Mouse (Mus musculus): Measurements from ENCODE around the gene Sertad3.

Gene Sertad3

GRCm38 (mm10) chr7:27473156-27473834 lies at the start of gene Sertad3:
TSS of gene Sertad3 (plus strand) at chr7:27473768.
- in situ Hi-C loops (cut with MboI, MseI) = loop anchor here (10.0 kb wide), 2 partner anchors 842 to 1718 kb away; partner anchors contain the start of genes Hnrnpul1 and Timm50

DNA sequence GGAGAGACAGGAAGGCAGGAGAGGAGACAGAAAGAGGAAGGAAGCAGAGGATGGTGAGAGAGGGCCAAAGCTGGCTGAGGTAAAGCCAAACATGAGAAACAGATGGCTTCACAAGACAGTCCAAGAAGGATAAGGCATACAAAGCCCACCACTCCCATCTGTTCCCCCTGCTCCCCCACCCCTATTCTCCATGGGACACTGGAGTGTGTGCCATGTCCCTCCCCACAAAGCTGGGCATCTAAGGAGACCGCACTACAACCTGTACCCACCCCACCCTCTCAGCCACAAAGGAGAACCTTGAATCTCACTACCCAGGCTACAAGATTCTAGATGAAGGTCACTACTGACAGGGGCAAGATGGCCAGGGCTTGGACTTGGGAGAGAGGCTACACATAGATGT lies 46.2 kb upstream of the Sertad3 start:
- in situ Hi-C loops (cut with MboI, MseI) = loop anchor here (5.0 kb wide), 1 partner anchor 100 kb away; no protein-coding TSS in a partner anchor

- in situ Hi-C loops (cut with MboI, MseI) = loop anchor here (5.0 kb wide), 1 partner anchor 99 kb away; no protein-coding TSS in a partner anchor
Observed at GRCm38 (mm10) chr7:27428002-27428401, 45.6 kb upstream of the Sertad3 start.

DNA sequence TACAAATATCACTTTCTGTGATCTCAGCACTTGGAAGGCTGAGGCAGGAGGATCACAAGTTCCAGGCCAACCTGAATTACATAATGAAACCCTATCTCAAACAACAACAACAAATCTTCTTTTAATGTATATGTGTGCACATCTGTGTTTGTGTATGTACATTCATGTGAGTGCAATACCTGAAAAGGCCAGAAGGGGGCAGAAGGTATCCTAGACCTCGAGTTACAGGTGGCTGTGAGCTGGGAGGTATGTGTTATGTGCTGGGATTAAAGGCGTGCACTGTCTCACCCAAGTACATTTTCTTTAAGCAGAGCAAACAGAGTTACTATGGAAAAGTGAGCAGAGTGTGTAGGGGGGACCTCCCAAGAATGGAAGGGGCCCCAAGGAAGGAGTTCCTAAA lies 44.4 kb upstream of the Sertad3 start:
- in situ Hi-C loops (cut with MboI, MseI) = loop anchor here (5.0 kb wide), 1 partner anchor 98 kb away; no protein-coding TSS in a partner anchor

GRCm38 (mm10) chr7:27433349-27433748 lies 40.2 kb upstream of the Sertad3 start:
- in situ Hi-C loops (cut with MboI, MseI) = no loop called here

DNA sequence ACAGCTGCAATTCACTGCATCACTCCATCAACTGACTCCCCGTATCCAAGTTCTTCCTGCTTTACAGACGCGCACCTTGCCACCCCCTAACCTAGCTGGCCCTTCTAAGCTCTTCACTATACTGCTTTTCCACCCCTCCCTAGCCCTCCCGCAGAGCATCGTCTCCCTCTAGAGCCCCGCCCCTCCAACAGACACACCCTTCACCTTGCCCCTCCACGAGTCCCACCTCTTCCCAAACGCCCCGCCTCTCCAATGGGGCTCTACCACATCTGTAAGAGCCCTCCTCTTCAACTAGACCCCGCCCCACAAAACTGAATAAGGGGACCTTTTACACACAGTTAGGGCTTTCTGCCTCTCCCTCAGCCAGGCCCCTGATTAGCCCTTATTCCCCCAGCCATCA lies 39.8 kb upstream of the Sertad3 start:
- in situ Hi-C loops (cut with MboI, MseI) = no loop called here

GRCm38 (mm10) chr7:27437544-27437943 lies 36.0 kb upstream of the Sertad3 start:
- in situ Hi-C loops (cut with MboI, MseI) = no loop called here

DNA sequence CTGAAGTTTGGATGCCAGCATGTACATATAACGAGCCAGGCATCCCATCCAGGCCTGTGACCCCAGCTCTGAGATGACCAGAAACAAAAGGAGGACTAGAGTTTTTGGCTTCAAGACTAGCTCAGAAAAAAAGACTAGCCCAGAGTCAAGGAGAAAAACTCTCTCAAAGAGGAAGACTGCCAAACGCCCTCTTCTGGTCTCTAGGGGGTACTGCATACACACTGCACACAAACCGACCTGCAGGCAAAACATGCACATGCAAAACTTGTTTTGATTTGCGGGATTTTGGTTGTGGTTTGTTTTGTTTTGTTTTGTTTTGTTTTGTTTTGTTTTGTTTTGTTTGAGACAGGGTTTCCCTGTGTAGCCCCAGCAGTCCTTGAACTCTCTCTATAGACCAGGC lies 33.6 kb upstream of the Sertad3 start:
- in situ Hi-C loops (cut with MboI, MseI) = no loop called here

DNA sequence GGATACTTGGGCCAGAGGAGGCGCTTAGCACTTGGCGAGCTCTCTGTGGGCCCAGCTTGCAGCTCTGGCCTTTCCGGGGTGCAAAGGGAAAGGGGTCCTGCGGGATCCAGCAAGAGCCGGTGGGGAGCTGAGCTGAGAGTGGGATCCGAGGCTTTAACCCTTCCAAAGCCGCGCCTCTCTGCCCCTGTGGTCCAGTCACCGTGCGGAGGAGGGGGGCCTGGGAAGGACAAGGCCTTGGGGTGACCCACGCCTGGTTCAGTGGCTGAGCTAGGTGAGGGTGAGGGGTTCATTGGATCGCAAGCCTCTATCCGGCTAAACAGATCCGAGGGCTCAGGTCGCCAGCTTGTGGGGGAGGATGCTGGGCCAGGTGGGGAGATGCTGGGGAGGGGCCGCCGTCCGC lies 27.5 kb upstream of the Sertad3 start:
- in situ Hi-C loops (cut with MboI, MseI) = loop anchor here (5.0 kb wide), 1 partner anchor 106 kb away; the partner anchor contains the start of genes 2310022A10Rik and Pld3

DNA sequence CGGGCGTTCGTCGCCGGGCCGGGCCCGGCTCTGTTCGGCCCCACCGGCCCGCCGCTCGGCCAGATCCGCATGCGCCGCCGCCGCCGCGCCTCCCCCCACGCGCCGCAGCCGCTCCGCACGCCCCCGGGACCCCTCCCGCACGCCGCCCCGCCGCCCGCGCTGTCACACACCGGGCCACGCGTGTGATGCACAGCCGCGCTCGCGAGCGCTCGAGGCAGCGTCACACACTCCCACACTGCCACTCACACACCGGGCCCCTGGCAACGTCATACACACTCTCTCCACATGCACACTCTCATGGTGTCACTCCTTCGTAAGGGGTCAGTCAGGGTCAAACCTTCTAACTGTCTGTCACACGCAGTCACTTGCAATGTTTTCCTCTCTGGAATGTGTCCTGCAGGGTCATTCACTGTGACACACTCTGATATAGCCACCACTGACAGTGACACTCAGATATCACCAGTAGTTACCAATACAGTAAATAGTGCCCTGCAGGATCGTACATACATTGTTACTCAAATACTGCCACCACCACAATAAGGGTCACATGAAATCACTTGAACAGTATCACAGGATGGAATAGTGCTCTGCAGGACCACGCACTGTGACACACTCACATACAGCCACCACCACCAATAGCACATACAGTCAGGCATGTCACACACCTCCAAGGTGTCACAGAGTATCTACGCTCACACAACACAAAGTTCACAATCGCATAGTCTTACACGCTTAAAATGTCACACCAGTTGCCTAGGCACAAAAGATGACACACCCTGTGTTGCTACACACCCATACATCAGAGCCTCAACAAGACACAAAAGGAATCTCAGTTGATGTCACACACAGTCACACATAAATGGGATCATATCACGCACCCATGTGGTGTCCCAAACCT lies 26.8 kb upstream of the Sertad3 start:
- in situ Hi-C loops (cut with MboI, MseI) = loop anchor here (5.0 kb wide), 1 partner anchor 106 kb away; the partner anchor contains the start of genes 2310022A10Rik and Pld3

- in situ Hi-C loops (cut with MboI, MseI) = loop anchor here (5.0 kb wide), 1 partner anchor 105 kb away; the partner anchor contains the start of genes 2310022A10Rik and Pld3
Observed at GRCm38 (mm10) chr7:27447419-27448286, 25.9 kb upstream of the Sertad3 start, which contains the start of the genes Sptbn4 and Blvrb. TSS of gene Sptbn4 (minus strand) at chr7:27447686. TSS of gene Blvrb (plus strand) at chr7:27447978.

- in situ Hi-C loops (cut with MboI, MseI) = loop anchor here (5.0 kb wide), 1 partner anchor 104 kb away; the partner anchor contains the start of genes 2310022A10Rik and Pld3
Observed at GRCm38 (mm10) chr7:27448421-27449206, 25.0 kb upstream of the Sertad3 start.

DNA sequence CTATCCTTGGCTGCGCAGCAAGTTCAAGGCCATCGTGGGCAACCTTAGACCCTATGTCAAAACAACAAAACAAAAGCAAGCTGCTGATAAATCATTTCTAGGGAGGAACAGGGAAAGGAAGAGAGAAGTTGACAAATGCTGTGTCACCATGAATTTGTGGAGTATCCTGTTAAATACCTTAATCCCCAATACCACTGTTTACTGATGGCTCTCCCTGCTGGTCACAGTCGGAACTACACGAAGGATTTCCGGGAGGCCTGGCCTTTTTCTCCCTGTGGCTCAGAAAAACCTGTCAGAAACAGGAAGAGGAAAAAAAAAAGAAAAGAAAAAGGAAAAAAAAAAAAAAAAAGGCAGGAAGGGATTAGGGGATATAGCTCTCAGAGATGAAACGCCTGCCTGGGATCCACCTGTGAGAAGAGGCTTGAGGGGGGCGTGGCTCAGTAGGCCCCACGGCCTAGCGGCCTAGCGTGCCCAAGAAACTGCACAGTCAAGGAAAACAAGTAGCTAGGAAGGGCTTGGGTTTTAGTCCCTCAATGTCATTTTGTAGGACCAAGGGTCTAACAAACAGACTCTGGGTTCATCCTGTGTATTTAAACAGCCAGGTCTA lies 24.2 kb upstream of the Sertad3 start:
- in situ Hi-C loops (cut with MboI, MseI) = loop anchor here (5.0 kb wide), 1 partner anchor 103 kb away; the partner anchor contains the start of genes 2310022A10Rik and Pld3

- in situ Hi-C loops (cut with MboI, MseI) = no loop called here
Observed at GRCm38 (mm10) chr7:27451359-27451758, 22.2 kb upstream of the Sertad3 start.

DNA sequence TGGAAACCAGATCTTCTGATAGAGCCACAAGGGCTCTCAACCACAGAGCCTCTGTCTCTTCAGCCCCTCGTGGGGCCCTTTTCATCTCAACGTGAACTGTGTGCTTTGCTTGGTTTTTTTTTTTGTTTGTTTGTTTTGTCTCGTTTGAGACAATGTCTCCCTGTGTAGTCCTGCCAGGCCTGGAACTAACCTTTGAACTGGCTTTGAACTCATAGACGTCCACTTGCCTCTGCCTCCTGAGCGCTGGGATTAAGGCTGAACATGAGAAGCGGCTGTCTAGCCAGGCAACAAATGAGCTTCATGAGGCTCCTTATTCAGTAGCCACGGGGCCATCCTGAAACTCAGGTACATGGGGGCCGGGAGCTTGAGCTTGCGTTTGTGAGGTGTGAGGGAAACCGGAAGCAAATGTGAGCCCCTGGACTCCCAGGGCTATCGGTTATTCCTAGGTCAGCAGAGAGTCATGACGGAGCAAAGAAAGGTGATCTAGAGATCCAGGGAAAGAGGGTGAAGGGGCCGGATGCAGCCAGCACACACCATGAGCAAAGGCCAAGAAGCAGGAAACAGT lies 21.3 kb upstream of the Sertad3 start:
- in situ Hi-C loops (cut with MboI, MseI) = no loop called here

GRCm38 (mm10) chr7:27454461-27455121 lies 19.0 kb upstream of the Sertad3 start:
- in situ Hi-C loops (cut with MboI, MseI) = no loop called here

DNA sequence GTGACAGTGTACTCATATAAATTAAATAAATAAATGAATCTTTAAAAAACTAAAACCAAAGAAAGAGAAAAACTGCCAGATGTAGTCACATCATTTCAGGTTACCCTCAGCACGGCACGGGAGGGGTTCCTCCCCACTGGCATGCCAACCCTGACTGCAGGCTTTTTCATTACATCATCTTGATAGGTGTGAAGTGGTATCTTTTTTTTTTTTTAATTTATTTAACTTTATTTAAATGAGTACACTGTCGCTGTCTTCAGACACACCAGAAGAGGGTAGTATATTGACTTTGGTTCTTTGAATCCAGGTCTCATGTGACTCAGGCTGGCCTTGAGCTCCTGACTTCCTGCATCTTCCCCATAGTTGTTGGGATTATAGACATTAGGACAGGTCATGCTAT lies 18.3 kb upstream of the Sertad3 start:
- in situ Hi-C loops (cut with MboI, MseI) = no loop called here

DNA sequence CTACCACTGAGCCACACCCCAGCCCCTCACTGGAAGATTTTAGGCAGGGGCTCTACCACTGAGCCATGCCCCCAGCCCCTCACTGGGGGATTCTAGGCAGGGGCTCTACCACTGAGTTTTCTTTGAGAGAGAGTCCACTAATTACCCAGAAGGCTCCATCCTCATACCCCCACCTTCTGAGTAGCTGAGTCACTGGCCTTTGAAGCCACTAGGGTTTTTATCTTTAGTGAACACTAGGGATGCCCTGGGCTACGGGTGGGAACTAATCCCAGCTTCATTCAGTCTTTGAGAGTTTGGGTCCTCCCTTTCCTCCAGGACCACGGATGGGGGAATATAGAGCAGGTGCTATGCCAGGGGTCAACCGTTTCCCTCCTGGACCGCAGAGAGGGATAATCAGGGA lies 15.0 kb upstream of the Sertad3 start:
- in situ Hi-C loops (cut with MboI, MseI) = no loop called here

DNA sequence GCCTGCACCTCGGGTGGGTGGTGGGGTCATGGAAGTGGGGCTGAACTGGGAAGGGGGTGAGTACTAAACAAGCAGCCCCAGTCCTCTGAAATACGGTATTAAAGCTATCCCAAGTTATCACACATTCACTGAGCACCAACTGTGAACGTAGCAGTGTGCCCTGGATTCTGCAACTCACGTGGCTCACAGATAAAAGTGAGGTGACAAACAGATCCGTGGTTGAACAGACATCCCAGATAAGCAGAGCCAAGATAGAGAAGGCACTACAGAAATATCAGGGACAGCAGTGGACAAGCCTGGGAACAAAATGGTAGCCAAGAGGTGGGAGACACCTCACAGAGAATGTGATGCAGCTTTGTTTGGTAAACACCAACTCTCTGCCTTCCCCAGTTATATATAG lies 13.9 kb upstream of the Sertad3 start:
- in situ Hi-C loops (cut with MboI, MseI) = no loop called here

Data from T-helper 2 cell (primary cell).